Mouse (Mus musculus) frontal cortex, postnatal 14 days (tissue): ENCODE measurements at regions not wholly inside any gene's neighbourhood (a gene's known extent, or its start where the extent isn't known, plus 50 kb on each side); places are given as distances from the start of the nearest gene placed in this dataset.
A peak's percentile ranks its signal among the peaks of the same experiment; 100 is the strongest.

Source experiments
- DNase-seq, 2 experiments: peaks; one replicate each; pipeline ENCODE4 v3.0.0; 2022; ENCODE audit warnings: low spot score in 2 of 2

DNA sequence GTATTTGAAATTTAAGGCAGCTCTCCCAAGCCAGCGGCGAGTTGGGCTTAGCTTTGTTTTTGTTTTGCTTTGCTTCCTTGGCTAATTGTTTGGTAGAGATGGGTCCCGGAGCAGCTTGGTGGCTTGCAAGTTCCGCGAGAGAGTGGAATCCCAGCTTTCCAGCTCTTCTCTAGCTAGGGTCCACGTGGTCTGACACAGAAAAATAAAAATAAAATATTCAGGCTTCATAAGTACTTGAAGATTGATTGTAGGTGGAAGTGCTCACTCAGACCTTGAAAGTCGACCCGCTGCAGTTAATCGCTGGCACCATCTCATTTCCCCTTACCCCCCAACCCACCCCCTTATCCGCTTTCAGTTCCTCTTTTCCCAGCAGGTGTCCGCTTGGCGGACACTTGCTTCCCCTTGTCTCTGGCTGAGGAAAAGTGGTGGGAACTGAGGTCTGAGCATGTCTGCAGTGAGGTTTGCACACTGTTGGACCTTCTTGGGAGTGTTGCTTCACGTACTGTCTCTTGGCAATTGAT, 198.5 kb downstream of the Dusp6 start:
- DNase-seq = no peak

DNA sequence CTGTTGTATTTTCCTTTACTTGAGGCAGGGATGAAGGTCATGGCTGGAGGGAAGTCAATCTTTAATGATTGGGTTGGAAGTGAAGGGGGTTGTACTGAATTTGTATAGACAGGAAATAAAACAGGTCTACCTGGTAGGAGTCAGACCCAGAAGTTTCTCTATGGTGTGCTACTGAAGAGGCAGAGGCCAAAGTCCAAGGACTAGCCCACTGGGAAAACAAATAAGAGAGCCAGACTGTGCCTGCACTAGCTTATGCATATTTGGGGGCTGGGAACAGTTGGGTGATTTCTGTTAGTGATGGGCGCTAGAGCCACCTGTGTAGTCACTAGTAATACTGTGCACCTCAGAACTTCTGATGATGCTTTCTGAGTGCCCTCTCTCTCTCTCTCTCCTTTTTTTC, 203.7 kb downstream of the Dusp6 start:
- no peak for DNase-seq

DNA sequence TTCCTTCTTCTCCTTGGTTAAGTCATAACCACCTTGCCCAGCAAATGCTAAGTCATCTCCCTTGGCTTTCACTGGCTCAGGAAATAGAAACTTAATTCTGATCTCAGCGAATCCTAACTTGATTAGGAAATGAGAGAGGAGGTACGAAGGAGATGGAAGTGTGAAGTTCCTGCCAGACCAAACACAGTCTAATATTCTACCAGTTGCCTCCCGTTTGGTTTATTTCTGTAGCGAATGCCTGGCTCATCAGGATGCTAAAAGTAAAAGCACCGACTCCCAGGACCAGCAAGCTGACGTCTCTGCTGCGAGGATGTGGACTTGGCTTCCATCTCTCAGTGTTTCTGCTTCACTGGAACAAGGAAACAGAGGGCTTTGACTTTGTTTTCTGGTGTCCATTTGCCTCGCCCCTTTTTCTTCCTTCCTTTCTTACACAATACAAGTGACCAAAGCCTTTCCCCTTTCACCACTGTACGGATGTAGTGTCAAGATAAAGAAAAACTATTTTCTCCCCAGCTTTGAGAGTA, 204.3 kb downstream of the Dusp6 start:
- no peak for DNase-seq

DNA sequence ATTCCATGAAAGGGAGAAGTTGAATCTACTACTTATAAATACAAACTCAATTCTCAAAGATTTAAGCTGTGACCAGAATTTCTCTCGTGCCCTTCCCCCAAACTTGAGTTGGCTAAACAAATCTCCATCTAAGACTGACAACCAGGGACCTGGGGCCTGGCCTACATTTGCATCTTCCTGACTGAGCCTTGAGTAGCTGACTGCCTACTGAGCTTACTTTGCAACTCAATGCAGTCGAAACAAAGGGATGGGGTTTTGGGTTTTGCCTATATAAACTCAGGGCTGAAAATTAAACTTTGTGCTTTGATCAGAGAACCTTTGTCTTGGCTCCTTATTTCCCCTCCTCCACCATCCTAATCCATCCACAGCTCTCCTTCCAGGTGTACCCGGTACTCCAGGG, 205.9 kb downstream of the Dusp6 start:
- no peak for DNase-seq

DNA sequence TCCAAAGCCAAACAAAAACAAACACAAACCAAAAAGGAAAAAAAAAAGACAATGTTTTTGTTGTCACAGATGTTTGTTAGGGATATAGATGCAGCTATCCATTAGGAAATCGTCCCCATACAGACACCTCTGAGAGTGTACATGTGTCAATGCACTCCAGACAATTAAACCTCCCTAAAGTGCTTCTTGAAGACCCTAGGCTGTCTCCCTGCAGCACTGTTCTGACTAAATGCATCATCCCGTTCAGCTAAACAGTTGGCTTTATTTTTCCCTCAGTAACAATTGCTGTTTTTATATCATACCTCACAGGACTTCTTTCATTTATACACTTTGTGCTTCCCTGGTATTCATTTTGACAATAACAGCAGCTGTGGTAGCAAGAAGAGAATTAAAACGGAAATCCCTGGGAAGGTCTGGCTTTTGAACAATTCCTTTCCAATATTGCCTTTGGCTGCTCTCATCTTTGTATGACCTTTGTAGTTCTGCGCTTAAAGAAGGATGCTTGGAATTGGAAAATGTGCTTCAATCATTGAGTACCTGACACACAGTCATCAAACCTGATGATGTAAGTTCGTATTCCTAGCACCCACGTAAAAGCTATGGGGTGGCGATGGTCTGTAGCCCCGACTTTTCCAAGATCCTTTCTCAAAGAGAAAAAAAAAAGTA, 208.9 kb downstream of the Dusp6 start:
- no peak for DNase-seq

DNA sequence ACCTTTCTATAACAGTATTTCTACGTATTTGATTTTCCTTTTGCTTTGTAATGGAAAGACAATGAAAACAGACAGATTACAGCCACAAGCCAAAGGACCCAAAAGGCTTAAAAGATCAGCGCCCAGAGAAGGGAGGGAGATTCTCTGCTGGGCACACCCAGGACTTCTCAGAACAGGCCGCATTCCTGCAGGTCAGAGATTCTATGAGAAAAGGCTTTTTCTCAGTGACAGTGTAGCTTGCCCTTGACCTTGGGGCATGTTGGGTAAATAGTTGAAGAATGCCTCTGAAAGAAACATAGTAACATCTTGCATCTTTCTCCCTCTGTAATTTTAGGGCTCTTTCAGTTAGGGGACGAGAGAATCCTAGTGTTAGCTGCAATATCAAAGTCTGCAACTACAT, 209.8 kb downstream of the Dusp6 start:
- DNase-seq = no peak

DNA sequence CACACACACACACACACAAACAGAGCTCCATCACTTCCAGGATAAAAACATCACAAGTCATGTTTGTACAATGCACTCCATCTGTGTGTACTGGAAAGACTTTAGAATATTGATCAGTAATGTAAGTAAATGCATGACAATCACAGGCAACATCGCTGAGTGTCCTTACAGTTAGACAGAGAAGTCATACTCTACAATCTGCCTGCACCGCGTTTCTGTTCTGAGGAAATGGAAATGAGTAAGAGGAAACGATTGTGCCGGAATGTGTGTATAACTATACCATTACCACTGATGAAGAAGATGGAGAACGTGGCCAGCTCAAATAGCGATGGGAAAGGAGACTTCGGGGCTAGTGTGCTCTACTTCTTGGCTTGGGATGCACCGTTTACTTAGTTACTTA, 210.7 kb downstream of the Dusp6 start:
- DNase-seq = no peak

DNA sequence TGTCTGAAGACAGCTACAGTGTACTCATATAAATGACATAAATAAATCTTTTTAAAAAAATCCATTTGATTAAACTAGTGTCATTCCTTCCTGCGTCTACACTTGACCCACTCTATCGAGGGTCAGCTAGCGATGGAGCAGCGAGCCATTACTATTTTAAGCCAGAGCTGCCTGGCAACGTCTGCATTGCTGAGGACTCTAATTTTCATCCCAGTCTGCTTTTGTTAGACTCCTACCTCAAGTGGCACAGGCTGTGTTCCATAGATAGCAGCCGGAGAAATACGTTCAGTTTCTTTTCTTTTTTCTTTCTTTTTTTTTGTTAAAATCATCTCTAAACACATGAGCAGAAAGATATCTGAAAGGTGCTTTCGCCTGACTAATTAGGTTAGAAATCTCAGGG, 211.5 kb downstream of the Dusp6 start:
- DNase-seq = no peak

DNA sequence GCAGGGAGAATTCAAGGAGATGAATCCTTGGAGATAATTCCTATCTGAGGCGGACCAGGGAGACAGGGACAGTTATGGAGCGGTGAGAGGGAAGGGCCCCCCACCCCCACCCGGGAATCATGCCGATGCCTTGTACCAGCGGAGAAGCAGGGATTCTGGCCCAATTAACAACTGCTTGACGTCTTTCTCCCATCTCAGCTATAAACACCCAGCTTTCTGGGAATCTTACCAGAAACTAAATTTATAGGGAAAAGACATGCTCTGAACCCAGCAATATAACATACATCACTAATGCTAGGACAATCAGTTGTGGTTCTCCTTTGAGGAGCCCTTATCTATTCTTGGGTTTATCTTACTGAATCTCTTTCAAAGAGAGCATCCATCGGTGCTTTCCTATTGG, 213.2 kb downstream of the Dusp6 start:
- no peak for DNase-seq

DNA sequence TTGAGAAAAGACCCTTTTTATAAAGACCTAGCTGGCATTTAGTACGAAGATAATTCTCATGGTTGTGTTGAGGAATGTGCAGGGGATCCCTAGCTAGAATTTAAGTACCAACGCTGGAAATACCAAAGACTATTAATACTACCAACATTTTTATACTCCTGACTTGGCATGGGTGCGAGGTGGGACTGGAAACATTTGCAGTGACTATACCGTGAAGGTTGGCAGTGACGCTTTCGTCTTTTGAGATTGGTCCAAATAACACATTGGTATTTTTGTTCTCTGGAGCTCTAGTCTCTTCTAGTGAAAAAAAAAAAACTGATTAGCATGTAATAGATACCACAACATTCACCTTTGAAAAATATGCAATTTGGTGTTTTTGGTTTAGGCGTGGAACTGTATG, 213.7 kb downstream of the Dusp6 start:
- DNase-seq = no peak

DNA sequence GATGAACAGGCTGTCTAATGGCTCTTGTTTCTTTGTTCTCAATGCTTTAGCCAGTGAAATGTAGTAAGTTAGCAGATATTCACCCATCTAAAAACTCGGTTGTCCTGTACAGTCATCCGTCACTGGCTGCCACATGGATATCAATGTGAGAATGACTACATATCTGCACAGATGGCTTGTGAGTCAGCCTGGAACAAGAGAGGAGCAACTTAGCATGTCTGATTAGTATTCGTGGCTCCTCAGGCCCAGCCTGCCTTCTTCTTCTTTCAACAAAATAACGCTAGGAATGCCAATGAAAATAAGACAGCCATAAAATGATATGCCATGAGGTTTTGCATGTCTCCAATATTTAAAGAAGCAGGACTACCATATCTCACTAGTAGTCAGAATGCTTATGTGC, 217.5 kb downstream of the Dusp6 start:
- DNase-seq = no peak

DNA sequence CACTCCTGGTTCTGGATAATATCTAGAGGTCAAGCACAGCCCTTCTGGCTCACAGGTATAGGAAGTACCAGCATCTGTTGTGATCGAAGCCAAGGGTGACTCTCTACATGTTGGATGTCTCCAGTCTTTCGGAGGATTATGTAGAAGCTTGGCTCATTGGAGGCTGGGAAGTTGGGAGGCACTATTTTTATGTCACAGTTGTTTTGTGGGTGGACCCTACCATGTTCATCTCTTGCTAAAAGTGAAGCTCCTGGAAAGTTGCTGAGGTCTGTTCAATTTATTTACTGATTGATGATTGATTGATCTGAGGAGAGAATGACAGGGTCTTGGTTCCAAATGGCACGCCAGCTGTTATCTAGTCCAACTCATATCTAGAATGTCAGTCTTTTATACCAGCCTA, 219.0 kb downstream of the Dusp6 start:
- no peak for DNase-seq

DNA sequence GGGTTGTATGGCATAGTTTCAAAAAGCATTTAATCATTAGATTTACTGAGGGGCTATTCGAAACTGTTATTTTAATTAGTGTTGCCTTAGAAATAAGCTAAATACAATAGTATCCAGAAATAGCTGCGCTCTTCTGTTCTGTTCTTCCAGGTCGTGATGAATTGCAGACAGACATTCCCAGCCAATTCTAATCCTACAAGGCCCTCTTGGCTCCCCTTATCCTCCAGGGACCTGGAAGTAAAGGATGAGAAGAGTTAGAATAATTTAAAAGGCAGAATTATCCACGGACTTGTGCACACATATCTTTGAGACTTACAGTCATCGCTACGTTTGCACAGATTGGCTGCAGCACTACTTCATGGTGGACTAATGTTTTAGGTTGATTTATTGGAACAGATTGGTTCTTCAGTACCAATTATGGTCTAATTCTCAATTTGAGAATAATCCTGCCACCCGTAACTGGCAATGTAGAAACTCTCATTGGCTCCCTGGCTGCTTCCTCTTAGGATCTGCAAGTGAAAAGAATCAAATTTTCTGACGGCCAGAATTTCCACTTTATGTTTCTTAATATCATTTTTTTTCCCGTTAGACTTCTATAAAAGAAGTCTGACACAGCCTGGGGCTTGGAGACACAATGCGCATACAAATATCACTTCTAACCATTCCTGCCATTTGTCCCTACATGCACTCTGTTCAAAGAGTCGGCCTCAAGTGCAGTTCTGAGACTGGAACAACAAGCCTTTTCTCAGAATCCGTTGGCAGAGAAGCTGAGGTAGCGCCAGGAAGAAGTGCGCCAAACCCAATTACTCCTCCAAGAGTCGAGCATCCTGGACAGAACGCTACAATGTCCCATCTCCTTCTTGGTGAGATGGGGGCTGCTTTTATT, 225.4 kb downstream of the Dusp6 start:
- peak in 1 of 2 experiments; percentile 46 for DNase-seq

DNA sequence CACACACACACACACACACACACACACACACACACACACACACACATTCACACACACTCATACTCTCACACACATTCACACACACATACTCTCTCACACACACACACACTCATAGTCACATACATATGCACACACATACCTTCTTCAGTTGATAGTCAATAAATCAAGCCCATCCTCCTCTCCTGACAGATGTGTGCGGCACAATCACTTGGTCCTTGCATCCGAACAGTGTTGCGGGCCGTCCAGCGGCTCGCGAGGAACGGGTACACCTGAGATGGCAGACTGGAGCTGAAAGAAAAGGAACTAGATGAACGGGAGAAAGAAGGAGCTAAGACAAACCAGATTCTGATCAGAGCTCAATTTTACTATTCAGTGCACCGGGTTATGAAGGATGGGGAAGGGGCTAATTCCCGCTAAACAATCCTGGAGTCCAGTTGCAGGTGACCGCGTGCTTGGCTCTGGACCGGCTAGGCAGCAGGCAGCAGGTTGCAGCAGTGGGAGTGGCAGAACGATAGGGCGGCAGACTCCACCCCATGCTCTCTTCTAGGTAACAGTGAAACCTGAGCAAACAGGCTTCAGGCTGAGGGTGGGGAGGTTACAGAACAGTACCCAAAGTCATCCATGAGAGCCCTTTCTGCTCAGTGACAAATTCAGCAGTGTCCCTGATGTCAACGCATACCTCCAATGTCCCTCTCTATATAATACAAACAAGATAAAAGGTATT, 247.8 kb downstream of the Csl start:
- no peak for DNase-seq

DNA sequence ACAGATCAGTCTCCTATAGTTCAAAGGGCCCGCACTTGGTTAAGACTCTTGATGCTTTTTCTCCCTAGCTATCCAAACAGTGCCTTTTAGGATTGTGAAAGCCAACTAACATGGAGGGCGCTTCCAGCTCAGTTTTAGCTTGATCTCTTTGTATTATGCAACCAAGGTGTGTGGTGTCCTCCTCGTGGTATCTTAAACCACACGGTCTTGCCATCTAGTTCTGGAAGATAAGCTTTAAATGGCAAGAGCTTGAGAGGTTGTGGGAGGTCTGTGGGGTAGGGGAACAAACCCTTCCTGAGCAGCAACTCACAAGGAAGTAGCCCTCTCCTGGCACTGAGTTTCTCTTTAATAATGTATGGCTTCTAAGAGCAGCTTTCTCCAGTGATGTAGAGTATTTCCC, 241.5 kb downstream of the Csl start:
- no peak for DNase-seq

DNA sequence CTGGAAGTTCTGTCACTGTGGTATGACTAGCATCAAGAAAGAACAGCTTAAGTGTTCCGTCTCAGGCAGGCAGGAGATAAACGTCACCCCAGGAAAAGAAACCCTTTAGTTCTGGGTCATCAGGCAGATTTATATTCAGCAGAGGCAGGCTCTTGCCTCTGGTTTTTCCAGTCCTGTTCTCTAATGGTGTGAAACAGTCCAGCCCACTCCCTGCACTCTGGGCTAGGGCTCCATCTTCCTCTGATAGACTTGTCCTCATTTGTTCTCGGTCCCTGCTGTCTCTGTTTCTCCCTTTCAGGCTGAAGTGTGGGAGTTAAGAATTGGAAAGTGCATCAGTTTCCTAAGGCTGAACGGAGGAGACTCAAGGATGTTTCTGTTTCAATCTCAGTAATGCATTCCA, 240.0 kb downstream of the Csl start:
- DNase-seq = peak in 1 of 2 experiments; percentile 23

DNA sequence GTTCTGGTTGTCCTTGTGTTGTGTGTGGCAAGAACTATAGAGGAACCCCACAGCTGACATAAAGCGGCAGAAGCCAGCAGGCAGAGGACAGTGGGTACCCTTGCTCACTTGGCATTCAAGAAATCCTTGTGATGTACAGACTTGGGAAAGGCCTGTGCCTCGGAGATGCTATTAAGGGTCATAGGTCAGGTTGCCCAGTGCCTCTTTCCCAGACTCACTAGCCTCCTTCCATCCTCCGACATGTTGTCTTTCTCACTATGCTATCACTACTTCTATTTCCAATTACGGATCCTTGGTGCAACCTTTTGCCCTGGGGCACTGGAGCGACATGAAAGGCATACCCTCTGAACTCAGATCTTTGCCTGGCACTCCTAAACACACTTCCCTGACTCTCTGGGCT, 235.6 kb downstream of the Csl start:
- no peak for DNase-seq

DNA sequence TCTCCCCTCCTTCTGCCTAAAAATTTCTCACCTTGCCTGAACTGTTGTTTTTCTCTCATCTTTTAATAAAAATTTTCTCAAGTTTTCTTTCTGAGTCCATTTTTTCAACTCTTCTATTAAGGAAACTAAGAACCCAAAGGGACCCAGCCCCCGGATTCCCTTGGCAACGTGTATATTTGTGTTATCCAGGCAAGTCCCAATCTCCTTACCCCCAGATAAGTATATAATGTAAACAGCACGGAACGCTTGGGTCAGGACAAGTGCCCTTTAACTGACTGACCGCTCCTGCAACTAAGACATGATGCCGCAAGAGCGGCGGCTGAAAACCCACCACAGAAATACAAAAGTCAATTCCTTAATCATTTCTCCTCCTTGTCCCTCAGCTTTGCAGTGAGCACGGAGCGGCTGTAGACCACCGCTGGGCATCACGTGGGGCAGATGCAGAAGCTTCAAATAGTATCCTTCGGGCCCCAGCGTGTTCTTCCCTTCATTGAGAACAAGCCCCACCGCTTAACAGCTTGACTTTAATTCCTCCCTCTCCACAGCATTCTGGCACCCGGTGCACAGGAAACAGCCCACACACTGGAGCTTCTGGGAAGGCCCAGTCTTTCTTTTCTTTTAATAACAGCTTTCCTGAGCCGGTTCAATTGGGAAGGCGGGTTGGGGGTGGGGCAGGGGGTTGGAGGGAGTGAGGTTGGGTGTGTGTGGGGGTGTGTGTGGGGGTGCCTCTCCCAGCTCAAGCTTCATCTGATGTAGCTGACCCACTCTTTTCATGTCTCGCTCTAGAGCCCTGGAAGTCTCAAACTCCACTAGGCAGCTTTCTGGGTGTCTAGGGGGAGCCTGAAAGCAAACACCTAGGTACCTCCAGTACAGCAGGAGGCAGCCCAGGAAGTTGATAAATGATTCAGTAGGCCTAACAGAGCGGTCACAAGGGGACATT, 234.9 kb downstream of the Csl start:
- DNase-seq = peak; percentile 28 to 33

DNA sequence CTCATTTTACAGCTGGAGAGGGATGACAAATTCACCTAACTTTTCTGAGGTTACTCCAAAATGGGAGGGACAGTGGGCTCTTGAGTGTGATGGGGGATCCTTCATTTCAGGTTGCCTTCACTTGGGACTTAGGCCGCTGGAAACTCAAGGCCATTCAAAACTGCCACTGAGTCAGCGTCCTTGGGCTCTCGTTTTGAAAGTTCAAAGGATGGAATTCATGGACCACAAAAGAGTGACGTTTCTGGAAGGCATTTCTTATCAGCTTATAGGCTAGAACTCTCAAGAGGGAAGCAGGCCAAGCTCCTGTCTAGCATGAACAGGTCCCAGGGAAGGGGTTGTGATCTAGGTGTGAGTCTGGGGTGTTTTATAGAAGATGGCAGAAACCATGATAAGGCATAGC, 233.3 kb downstream of the Csl start:
- no peak for DNase-seq

DNA sequence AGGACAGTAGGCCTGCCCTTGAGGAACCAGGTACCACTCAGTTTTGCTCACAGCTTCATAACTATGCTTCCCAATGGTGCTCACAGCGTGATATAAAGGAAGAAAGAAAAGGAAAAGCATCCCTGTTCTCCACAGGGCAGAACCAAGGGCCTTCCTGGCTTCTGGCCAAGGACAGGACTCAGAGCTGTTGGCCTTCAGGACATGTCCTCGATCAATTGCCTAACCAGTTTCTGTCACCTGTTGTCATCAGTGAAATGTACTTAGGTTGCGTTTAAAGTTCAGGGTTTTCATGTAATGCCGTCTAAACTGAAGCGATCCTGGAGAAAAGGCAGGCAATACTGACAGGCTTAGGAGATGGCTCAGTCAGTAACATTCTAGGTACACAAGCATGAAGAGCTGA, 232.9 kb downstream of the Csl start:
- no peak for DNase-seq

DNA sequence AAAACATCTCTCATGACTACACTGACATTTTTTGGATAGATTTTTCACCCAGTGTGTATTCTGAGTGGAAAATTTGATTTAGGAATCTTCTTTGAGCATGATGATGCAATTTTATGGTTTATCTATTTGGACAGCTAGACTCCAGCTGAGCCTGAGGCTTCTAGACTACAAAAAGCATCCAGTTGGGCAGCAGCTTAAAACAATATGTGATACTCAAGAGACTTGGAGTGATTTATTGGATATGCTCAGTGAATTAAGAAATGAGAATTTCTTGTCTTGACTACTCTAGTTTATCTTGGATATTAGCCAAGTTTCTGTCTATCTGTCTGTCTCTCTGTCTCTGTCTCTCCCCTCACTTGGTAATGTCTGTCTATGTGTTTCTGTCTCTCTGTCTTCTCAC, 228.4 kb downstream of the Csl start:
- no peak for DNase-seq
